Mouse (Mus musculus) WW6 (cell line): ENCODE measurements around the gene Wbp1.

ENCODE experiments used
- DNase-seq: peaks from one replicate; pipeline ENCODE4 v3.0.0-alpha.2; 2013; ENCODE audit warnings: low read depth, low spot score

Gene Wbp1

GRCm38 (mm10) chr6:83116373-83117164 is 4.8 kb downstream of the Wbp1 start:
- DNase-seq = no peak

- no peak for DNase-seq
Measured at GRCm38 (mm10) chr6:83115682-83116372, 5.5 kb downstream of the Wbp1 start.

GRCm38 (mm10) chr6:83115011-83115671 is 6.2 kb downstream of the Wbp1 start, which contains the start of gene Mogs:
Gene Mogs, plus strand, starts transcription at chr6:83115496.
- DNase-seq = no peak

- no peak for DNase-seq
Measured at GRCm38 (mm10) chr6:83111510-83112136, 9.7 kb downstream of the Wbp1 start.

- DNase-seq = no peak
Measured at GRCm38 (mm10) chr6:83108762-83109668, 12.3 kb downstream of the Wbp1 start, which contains the start of gene Mrpl53. Gene Mrpl53, plus strand, starts transcription at chr6:83109040.

GRCm38 (mm10) chr6:83107566-83108400 is 13.6 kb downstream of the Wbp1 start:
- no peak for DNase-seq

- no peak for DNase-seq
Measured at GRCm38 (mm10) chr6:83104158-83104557, 17.2 kb downstream of the Wbp1 start.

- DNase-seq = no peak
Measured at GRCm38 (mm10) chr6:83103130-83103650, 18.2 kb downstream of the Wbp1 start.

- no peak for DNase-seq
Measured at GRCm38 (mm10) chr6:83101688-83102556, 19.4 kb downstream of the Wbp1 start.

- no peak for DNase-seq
Measured at GRCm38 (mm10) chr6:83101316-83101687, 20.1 kb downstream of the Wbp1 start, which contains the start of the genes Ccdc142 and Gm42688. Gene Ccdc142, plus strand, starts transcription at chr6:83101601. Gene Gm42688, plus strand, starts transcription at chr6:83101617.

GRCm38 (mm10) chr6:83098411-83098810 is 22.9 kb downstream of the Wbp1 start:
- DNase-seq = no peak

GRCm38 (mm10) chr6:83095968-83096367 is 25.4 kb downstream of the Wbp1 start:
- DNase-seq = no peak

- DNase-seq = no peak
Measured at GRCm38 (mm10) chr6:83092416-83093127, 28.8 kb downstream of the Wbp1 start.

GRCm38 (mm10) chr6:83087926-83088260 is 33.5 kb downstream of the Wbp1 start:
- no peak for DNase-seq

- DNase-seq = no peak
Measured at GRCm38 (mm10) chr6:83087205-83087925, 34.0 kb downstream of the Wbp1 start.

- no peak for DNase-seq
Measured at GRCm38 (mm10) chr6:83086121-83087035, 35.0 kb downstream of the Wbp1 start, which contains the start of gene Lbx2. Gene Lbx2, plus strand, starts transcription at chr6:83086367.
